Mouse (Mus musculus): Measurements from ENCODE around the gene Slc35c1. TPM values are rescaled to one million over a fixed set of nuclear protein-coding genes. Genes with fewer than 3 reads are reported as not detected.

Gene Slc35c1
- polyA plus RNA-seq, 1 experiment = 160 TPM

GRCm38 (mm10) chr2:92444376-92444775, 16.0 kb downstream of the Slc35c1 start:
- WGBS = 48% methylated on average over 4 of the region's 4 CpGs
- H3K4me3 ChIP-seq (ENCODE audit: low read depth, low read length) = no peak overlapping the region
- no peaks in the 10 kb centered on the region for H3K27me3 ChIP-seq (ENCODE audit: control insufficient read depth, insufficient read depth, low read length)
- H3K27ac ChIP-seq (ENCODE audit: insufficient read depth, low read depth, low read length) = no peak overlapping the region
- no peaks in the 10 kb centered on the region for H3K36me3 ChIP-seq (ENCODE audit: control insufficient read depth, insufficient read depth, low read length)
- TF ChIP-seq POLR2A (IDR thresholded peaks at IDR 0.05; ENCODE audit: low read depth, low read length) (no peak), CTCF (IDR thresholded peaks at IDR 0.05; ENCODE audit: extremely low read depth, insufficient read length, insufficient replicate concordance, low read depth, low read length) (no peak)
- H3K4me1 ChIP-seq (ENCODE audit: control insufficient read depth, insufficient read depth, insufficient read length, low read length) = peaks cover 28% of the 10 kb centered on the region

GRCm38 (mm10) chr2:92443313-92443712, 17.0 kb downstream of the Slc35c1 start:
- peaks cover 28% of the 10 kb centered on the region for H3K4me1 ChIP-seq (ENCODE audit: control insufficient read depth, insufficient read depth, insufficient read length, low read length)
- H3K27ac ChIP-seq (ENCODE audit: insufficient read depth, low read depth, low read length) = no peak overlapping the region
- TF ChIP-seq CTCF (IDR thresholded peaks at IDR 0.05; ENCODE audit: extremely low read depth, insufficient read length, insufficient replicate concordance, low read depth, low read length) = no peak
- TF ChIP-seq POLR2A (IDR thresholded peaks at IDR 0.05; ENCODE audit: low read depth, low read length) = no peak
- H3K27me3 ChIP-seq (ENCODE audit: control insufficient read depth, insufficient read depth, low read length) = no peaks in the 10 kb centered on the region
- H3K36me3 ChIP-seq (ENCODE audit: control insufficient read depth, insufficient read depth, low read length) = no peaks in the 10 kb centered on the region
- WGBS = 83% methylated on average over 4 of the region's 4 CpGs
- H3K4me3 ChIP-seq (ENCODE audit: low read depth, low read length) = no peak overlapping the region

GRCm38 (mm10) chr2:92442419-92443001, 17.8 kb downstream of the Slc35c1 start:
- Histone ChIP-seq H3K4me1 (ENCODE audit: control insufficient read depth, insufficient read depth, insufficient read length, low read length) (peaks cover 25% of the 10 kb centered on the region; the same call in 1 of the 2 replicates), H3K27me3 (ENCODE audit: control insufficient read depth, insufficient read depth, low read length) (no peaks in the 10 kb centered on the region), H3K4me3 (ENCODE audit: low read depth, low read length) (no peak overlapping the region), H3K36me3 (ENCODE audit: control insufficient read depth, insufficient read depth, low read length) (no peaks in the 10 kb centered on the region), H3K27ac (ENCODE audit: insufficient read depth, low read depth, low read length) (no peak overlapping the region)
- WGBS = 82% methylated on average over 12 of the region's 12 CpGs
- TF ChIP-seq POLR2A (IDR thresholded peaks at IDR 0.05; ENCODE audit: low read depth, low read length) (no peak), CTCF (IDR thresholded peaks at IDR 0.05; ENCODE audit: extremely low read depth, insufficient read length, insufficient replicate concordance, low read depth, low read length) (no peak)

GRCm38 (mm10) chr2:92440432-92440831, 19.9 kb downstream of the Slc35c1 start:
- no peaks in the 10 kb centered on the region for H3K36me3 ChIP-seq (ENCODE audit: control insufficient read depth, insufficient read depth, low read length)
- peaks cover 10% of the 10 kb centered on the region; the same call in 1 of the 2 replicates for H3K4me1 ChIP-seq (ENCODE audit: control insufficient read depth, insufficient read depth, insufficient read length, low read length)
- H3K27me3 ChIP-seq (ENCODE audit: control insufficient read depth, insufficient read depth, low read length) = no peaks in the 10 kb centered on the region
- H3K27ac ChIP-seq (ENCODE audit: insufficient read depth, low read depth, low read length) = no peak overlapping the region
- TF ChIP-seq POLR2A (IDR thresholded peaks at IDR 0.05; ENCODE audit: low read depth, low read length) = no peak
- no peak for TF ChIP-seq CTCF (IDR thresholded peaks at IDR 0.05; ENCODE audit: extremely low read depth, insufficient read length, insufficient replicate concordance, low read depth, low read length)
- H3K4me3 ChIP-seq (ENCODE audit: low read depth, low read length) = no peak overlapping the region
- WGBS = 37% methylated on average over 6 of the region's 6 CpGs

GRCm38 (mm10) chr2:92438567-92438966, 21.8 kb downstream of the Slc35c1 start:
- Histone ChIP-seq H3K27me3 (ENCODE audit: control insufficient read depth, insufficient read depth, low read length) (no peaks in the 10 kb centered on the region), H3K27ac (ENCODE audit: insufficient read depth, low read depth, low read length) (no peak overlapping the region), H3K4me1 (ENCODE audit: control insufficient read depth, insufficient read depth, insufficient read length, low read length) (peaks cover 8% of the 10 kb centered on the region; the same call in 1 of the 2 replicates), H3K4me3 (ENCODE audit: low read depth, low read length) (no peak overlapping the region), H3K36me3 (ENCODE audit: control insufficient read depth, insufficient read depth, low read length) (no peaks in the 10 kb centered on the region)
- 61% methylated on average over 3 of the region's 3 CpGs for WGBS
- TF ChIP-seq POLR2A (IDR thresholded peaks at IDR 0.05; ENCODE audit: low read depth, low read length) (no peak), CTCF (IDR thresholded peaks at IDR 0.05; ENCODE audit: extremely low read depth, insufficient read length, insufficient replicate concordance, low read depth, low read length) (no peak)

- H3K27ac ChIP-seq (ENCODE audit: insufficient read depth, low read depth, low read length) = peak overlapping the region; percentile 74
- H3K27me3 ChIP-seq (ENCODE audit: control insufficient read depth, insufficient read depth, low read length) = no peaks in the 10 kb centered on the region
- TF ChIP-seq CTCF (IDR thresholded peaks at IDR 0.05; ENCODE audit: extremely low read depth, insufficient read length, insufficient replicate concordance, low read depth, low read length) = peak; percentile 48; the same call in 1 of the 2 replicates
- no peak for TF ChIP-seq POLR2A (IDR thresholded peaks at IDR 0.05; ENCODE audit: low read depth, low read length)
- WGBS = 0% methylated on average over 5 of the region's 5 CpGs
- no peak overlapping the region for H3K4me3 ChIP-seq (ENCODE audit: low read depth, low read length)
- no peaks in the 10 kb centered on the region for H3K36me3 ChIP-seq (ENCODE audit: control insufficient read depth, insufficient read depth, low read length)
- peaks cover 11% of the 10 kb centered on the region; the same call in 1 of the 2 replicates for H3K4me1 ChIP-seq (ENCODE audit: control insufficient read depth, insufficient read depth, insufficient read length, low read length)
These were observed 22.5 kb downstream of the Slc35c1 start for GRCm38 (mm10) chr2:92437875-92438274.

GRCm38 (mm10) chr2:92437366-92437765, 23.0 kb downstream of the Slc35c1 start:
- Histone ChIP-seq H3K4me3 (ENCODE audit: low read depth, low read length) (no peak overlapping the region), H3K4me1 (ENCODE audit: control insufficient read depth, insufficient read depth, insufficient read length, low read length) (peaks cover 16% of the 10 kb centered on the region; the same call in 1 of the 2 replicates), H3K36me3 (ENCODE audit: control insufficient read depth, insufficient read depth, low read length) (no peaks in the 10 kb centered on the region), H3K27me3 (ENCODE audit: control insufficient read depth, insufficient read depth, low read length) (no peaks in the 10 kb centered on the region), H3K27ac (ENCODE audit: insufficient read depth, low read depth, low read length) (peak overlapping the region; percentile 74)
- WGBS = 37% methylated on average over 4 of the region's 4 CpGs
- TF ChIP-seq POLR2A (IDR thresholded peaks at IDR 0.05; ENCODE audit: low read depth, low read length) = no peak
- no peak for TF ChIP-seq CTCF (IDR thresholded peaks at IDR 0.05; ENCODE audit: extremely low read depth, insufficient read length, insufficient replicate concordance, low read depth, low read length)
